Mouse (Mus musculus): ENCODE measurements around the gene Dcst1. TPM values are rescaled to one million over a fixed set of nuclear protein-coding genes. Genes with fewer than 3 reads are reported as not detected.
A peak's percentile ranks its signal among the peaks of the same experiment; 100 is the strongest.

The Dcst1 gene
- polyA plus RNA-seq, 1 experiment: 2.2 TPM

- WGBS: under 1% methylated on average over 59 of the region's 59 CpGs
- Histone ChIP-seq H3K36me3 (ENCODE audit: control insufficient read depth, insufficient read depth, low read length) (no peaks in the 10 kb centered on the region), H3K27me3 (replicated peaks; ENCODE audit: control insufficient read depth, insufficient read depth, low read length) (no peaks in the 10 kb centered on the region), H3K4me3 (ENCODE audit: insufficient read depth, low read depth, low read length) (peak within 1 kb of the TSS; percentile 62), H3K4me1 (ENCODE audit: control insufficient read depth, insufficient read depth, low read length) (peaks cover 4% of the 10 kb centered on the region; the same call in 1 of the 2 replicates), H3K27ac (ENCODE audit: insufficient read depth, low read depth, low read length) (peak within 1 kb of the TSS; percentile 53)
- TF ChIP-seq POLR2A (IDR thresholded peaks at IDR 0.05; ENCODE audit: low read depth, low read length) (no peak), CTCF (conservative IDR thresholded peaks at IDR 0.05; ENCODE audit: insufficient read depth, insufficient read length, low read depth, low read length) (no peak)
- peak; percentile 95 for DNase-seq
Observed at GRCm38 (mm10) chr3:89349869-89350501, 15.1 kb downstream of the Dcst1 start, which contains the start of gene Adam15. Adam15 (minus strand) TSS chr3:89349996.

GRCm38 (mm10) chr3:89348911-89349868, 15.9 kb downstream of the Dcst1 start:
- peaks cover 2% of the 10 kb centered on the region; the same call in 1 of the 2 replicates for H3K4me1 ChIP-seq (ENCODE audit: control insufficient read depth, insufficient read depth, low read length)
- H3K36me3 ChIP-seq (ENCODE audit: control insufficient read depth, insufficient read depth, low read length): no peaks in the 10 kb centered on the region
- TF ChIP-seq POLR2A (IDR thresholded peaks at IDR 0.05; ENCODE audit: low read depth, low read length) (no peak), CTCF (conservative IDR thresholded peaks at IDR 0.05; ENCODE audit: insufficient read depth, insufficient read length, low read depth, low read length) (no peak)
- H3K27me3 ChIP-seq (replicated peaks; ENCODE audit: control insufficient read depth, insufficient read depth, low read length): no peaks in the 10 kb centered on the region
- peak overlapping the region; percentile 53 for H3K27ac ChIP-seq (ENCODE audit: insufficient read depth, low read depth, low read length)
- 2% methylated on average over 38 of the region's 38 CpGs for WGBS
- peak overlapping the region; percentile 62 for H3K4me3 ChIP-seq (ENCODE audit: insufficient read depth, low read depth, low read length)
- peak; percentile 80 for DNase-seq

- 78% methylated on average over 1 of the region's 1 CpGs for WGBS
- TF ChIP-seq CTCF (conservative IDR thresholded peaks at IDR 0.05; ENCODE audit: insufficient read depth, insufficient read length, low read depth, low read length): no peak
- no peak for TF ChIP-seq POLR2A (IDR thresholded peaks at IDR 0.05; ENCODE audit: low read depth, low read length)
- peak; percentile 64 for DNase-seq
Observed at GRCm38 (mm10) chr3:89347916-89348315, 17.1 kb downstream of the Dcst1 start.

GRCm38 (mm10) chr3:89346815-89347540, 18.1 kb downstream of the Dcst1 start:
- H3K27ac ChIP-seq (ENCODE audit: insufficient read depth, low read depth, low read length): no peak overlapping the region
- WGBS: 77% methylated on average over 10 of the region's 10 CpGs
- H3K27me3 ChIP-seq (replicated peaks; ENCODE audit: control insufficient read depth, insufficient read depth, low read length): no peaks in the 10 kb centered on the region

More at GRCm38 (mm10) chr3:89347916-89348315, 17.1 kb downstream of the Dcst1 start:
- Histone ChIP-seq H3K36me3 (ENCODE audit: control insufficient read depth, insufficient read depth, low read length) (no peaks in the 10 kb centered on the region), H3K27ac (ENCODE audit: insufficient read depth, low read depth, low read length) (peak overlapping the region; percentile 45), H3K27me3 (replicated peaks; ENCODE audit: control insufficient read depth, insufficient read depth, low read length) (no peaks in the 10 kb centered on the region), H3K4me1 (ENCODE audit: control insufficient read depth, insufficient read depth, low read length) (peaks cover 2% of the 10 kb centered on the region; the same call in 1 of the 2 replicates), H3K4me3 (ENCODE audit: insufficient read depth, low read depth, low read length) (peak overlapping the region; percentile 10; the same call in 1 of the 2 replicates)

DNA sequence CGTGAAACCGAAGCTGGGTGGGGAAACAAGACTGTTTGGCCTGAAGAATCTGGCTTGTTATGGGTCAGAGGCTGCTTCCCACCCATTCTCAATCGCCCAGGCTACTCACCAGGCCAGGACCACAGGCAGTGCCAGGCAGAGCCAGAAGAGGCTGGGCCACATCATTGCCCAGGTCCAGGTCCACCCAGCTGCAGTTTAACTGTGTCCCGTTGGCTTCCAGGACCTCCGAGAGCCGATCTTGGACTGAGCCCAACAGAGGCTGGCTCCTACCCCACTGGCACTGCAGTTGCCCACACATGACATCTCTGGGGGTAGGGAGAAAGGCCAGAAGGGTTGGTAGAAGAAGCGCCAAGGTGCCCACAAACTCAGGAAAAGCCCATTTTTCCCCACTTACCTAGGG, 21.8 kb downstream of the Dcst1 start:
- no peak overlapping the region for H3K4me3 ChIP-seq (ENCODE audit: insufficient read depth, low read depth, low read length)
- H3K27me3 ChIP-seq (replicated peaks; ENCODE audit: control insufficient read depth, insufficient read depth, low read length): no peaks in the 10 kb centered on the region
- TF ChIP-seq CTCF (conservative IDR thresholded peaks at IDR 0.05; ENCODE audit: insufficient read depth, insufficient read length, low read depth, low read length) (no peak), POLR2A (IDR thresholded peaks at IDR 0.05; ENCODE audit: low read depth, low read length) (no peak)
- no peak overlapping the region for H3K27ac ChIP-seq (ENCODE audit: insufficient read depth, low read depth, low read length)
- 65% methylated on average over 7 of the region's 7 CpGs for WGBS
- H3K36me3 ChIP-seq (ENCODE audit: control insufficient read depth, insufficient read depth, low read length): no peaks in the 10 kb centered on the region
- no peaks in the 10 kb centered on the region for H3K4me1 ChIP-seq (ENCODE audit: control insufficient read depth, insufficient read depth, low read length)
- DNase-seq: peak; percentile 66

More at GRCm38 (mm10) chr3:89346815-89347540, 18.1 kb downstream of the Dcst1 start:
- Histone ChIP-seq H3K4me1 (ENCODE audit: control insufficient read depth, insufficient read depth, low read length) (peaks cover 2% of the 10 kb centered on the region; the same call in 1 of the 2 replicates), H3K36me3 (ENCODE audit: control insufficient read depth, insufficient read depth, low read length) (no peaks in the 10 kb centered on the region), H3K4me3 (ENCODE audit: insufficient read depth, low read depth, low read length) (no peak overlapping the region)
- no peak for DNase-seq
- TF ChIP-seq CTCF (conservative IDR thresholded peaks at IDR 0.05; ENCODE audit: insufficient read depth, insufficient read length, low read depth, low read length): no peak
- TF ChIP-seq POLR2A (IDR thresholded peaks at IDR 0.05; ENCODE audit: low read depth, low read length): no peak

DNA sequence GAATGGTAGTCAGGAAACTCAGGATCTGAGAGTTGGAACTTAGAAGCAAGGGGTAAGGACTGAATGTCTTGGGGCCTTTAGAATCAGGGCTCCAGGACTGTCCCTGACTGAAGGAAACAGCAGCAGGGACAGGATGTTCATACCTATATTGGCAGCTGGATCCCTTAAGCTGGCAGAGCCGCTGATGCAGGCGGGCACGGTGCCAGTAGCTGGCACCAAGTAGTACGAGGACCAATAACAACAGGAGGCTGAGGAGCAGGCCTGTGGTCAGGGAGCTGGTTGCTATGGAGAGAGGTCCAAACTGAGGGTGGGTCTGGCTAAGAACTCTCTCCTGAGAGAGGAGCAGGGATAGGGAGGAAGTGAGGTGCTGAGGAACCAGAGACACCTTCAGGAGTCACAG, 23.3 kb downstream of the Dcst1 start:
- TF ChIP-seq CTCF (conservative IDR thresholded peaks at IDR 0.05; ENCODE audit: insufficient read depth, insufficient read length, low read depth, low read length): no peak
- no peak for TF ChIP-seq POLR2A (IDR thresholded peaks at IDR 0.05; ENCODE audit: low read depth, low read length)
- Histone ChIP-seq H3K27ac (ENCODE audit: insufficient read depth, low read depth, low read length) (no peak overlapping the region), H3K27me3 (replicated peaks; ENCODE audit: control insufficient read depth, insufficient read depth, low read length) (no peaks in the 10 kb centered on the region), H3K36me3 (ENCODE audit: control insufficient read depth, insufficient read depth, low read length) (no peaks in the 10 kb centered on the region), H3K4me3 (ENCODE audit: insufficient read depth, low read depth, low read length) (no peak overlapping the region), H3K4me1 (ENCODE audit: control insufficient read depth, insufficient read depth, low read length) (no peaks in the 10 kb centered on the region)
- DNase-seq: no peak
- WGBS: 55% methylated on average over 4 of the region's 4 CpGs

Data from kidney, adult 2 months (tissue).